Mouse (Mus musculus) ovary, postnatal 14 days (tissue): ENCODE data around the gene Snx27.

Source experiments
- DNase-seq: peaks from one replicate; pipeline ENCODE4 v3.0.0; 2022; ENCODE audit warnings: low spot score

The Snx27 gene

GRCm38 (mm10) chr3:94582456-94582891 lies at the start of gene Snx27:
Snx27 (minus strand) TSS chr3:94582716.
- peak; percentile 79 for DNase-seq

GRCm38 (mm10) chr3:94629876-94630275 lies 47.4 kb upstream of the Snx27 start:
- DNase-seq, result no peak

GRCm38 (mm10) chr3:94628712-94629111 lies 46.2 kb upstream of the Snx27 start:
- DNase-seq, result no peak

- DNase-seq, result no peak
Measured at GRCm38 (mm10) chr3:94624281-94624680, 41.8 kb upstream of the Snx27 start.

- no peak for DNase-seq
Measured at GRCm38 (mm10) chr3:94622550-94622949, 40.0 kb upstream of the Snx27 start.

- no peak for DNase-seq
Measured at GRCm38 (mm10) chr3:94621740-94622507, 39.4 kb upstream of the Snx27 start.

GRCm38 (mm10) chr3:94616717-94617116 lies 34.2 kb upstream of the Snx27 start:
- DNase-seq, result peak; percentile 20

- DNase-seq, result no peak
Measured at GRCm38 (mm10) chr3:94613258-94613878, 30.9 kb upstream of the Snx27 start.

- no peak for DNase-seq
Measured at GRCm38 (mm10) chr3:94612274-94612673, 29.8 kb upstream of the Snx27 start.

GRCm38 (mm10) chr3:94611834-94612233 lies 29.3 kb upstream of the Snx27 start:
- DNase-seq, result no peak

GRCm38 (mm10) chr3:94611343-94611742 lies 28.8 kb upstream of the Snx27 start:
- DNase-seq, result no peak

GRCm38 (mm10) chr3:94610581-94610980 lies 28.1 kb upstream of the Snx27 start:
- DNase-seq, result no peak

- no peak for DNase-seq
Measured at GRCm38 (mm10) chr3:94609621-94610020, 27.1 kb upstream of the Snx27 start.

GRCm38 (mm10) chr3:94601959-94602358 lies 19.4 kb upstream of the Snx27 start:
- DNase-seq, result no peak

GRCm38 (mm10) chr3:94597224-94597779 lies 14.8 kb upstream of the Snx27 start:
- DNase-seq, result no peak

- DNase-seq, result no peak
Measured at GRCm38 (mm10) chr3:94595871-94596287, 13.4 kb upstream of the Snx27 start.

- no peak for DNase-seq
Measured at GRCm38 (mm10) chr3:94591066-94591465, 8.6 kb upstream of the Snx27 start.

GRCm38 (mm10) chr3:94587962-94588361 lies 5.4 kb upstream of the Snx27 start:
- DNase-seq, result no peak

- DNase-seq, result no peak
Measured at GRCm38 (mm10) chr3:94582944-94583343, 428 bp upstream of the Snx27 start.

- DNase-seq, result no peak
Measured at GRCm38 (mm10) chr3:94581793-94582455, 592 bp downstream of the Snx27 start.

- DNase-seq, result no peak
Measured at GRCm38 (mm10) chr3:94581138-94581780, 1.3 kb downstream of the Snx27 start.

GRCm38 (mm10) chr3:94574506-94574905 lies 8.0 kb downstream of the Snx27 start:
- DNase-seq, result no peak
